Mouse (Mus musculus) C2C12 (cell line): ENCODE results near the gene Ap3d1. TPM values are rescaled to one million over a fixed set of nuclear protein-coding genes. Genes with fewer than 3 reads are reported as not detected.

Experiments used
- H3K27me3 ChIP-seq: one replicate; pipeline ENCODE4 v1.6.1; 2011; ENCODE audit not compliant: control insufficient read depth, insufficient read depth, insufficient read length
- H3K36me3 ChIP-seq: one replicate; pipeline ENCODE4 v1.6.1; 2011; ENCODE audit not compliant: control insufficient read depth, insufficient read depth
- H3K4me3 ChIP-seq: one replicate; pipeline ENCODE4 v1.5.1; 2011; ENCODE audit warnings: mild to moderate bottlenecking, control low read depth; ENCODE audit not compliant: poor library complexity, insufficient read depth, severe bottlenecking
- H3K79me2 ChIP-seq: one replicate; pipeline ENCODE4 v1.6.1; 2011; ENCODE audit not compliant: control insufficient read depth, insufficient read depth
- H3K79me3 ChIP-seq: one replicate; pipeline ENCODE4 v1.6.1; 2011; ENCODE audit warnings: low read depth, control low read depth
- H3ac ChIP-seq: one replicate; pipeline ENCODE3; 2011; ENCODE audit warnings: low read depth; ENCODE audit not compliant: control insufficient read depth, insufficient read length
- CEBPB ChIP-seq: IDR thresholded peaks from one replicate; pipeline ENCODE4 v1.6.1; 2011; ENCODE audit warnings: low read depth, mild to moderate bottlenecking, control low read depth, moderate library complexity
- CTCF ChIP-seq: IDR thresholded peaks from one replicate; pipeline ENCODE4 v1.5.1; 2011; ENCODE audit not compliant: control insufficient read depth, insufficient read depth, insufficient read length
- FOSL1 ChIP-seq: IDR thresholded peaks from one replicate; pipeline ENCODE4 v1.8.0; 2011; ENCODE audit warnings: mild to moderate bottlenecking, low read length; ENCODE audit not compliant: poor library complexity, insufficient read depth, severe bottlenecking
- MAX ChIP-seq: IDR thresholded peaks from one replicate; pipeline ENCODE4 v1.6.1; 2011; ENCODE audit warnings: mild to moderate bottlenecking, control low read depth
- MYOD1 ChIP-seq: IDR thresholded peaks from one replicate; pipeline ENCODE4 v1.6.1; 2011; ENCODE audit warnings: low read depth; ENCODE audit not compliant: control insufficient read depth, insufficient read length
- MYOG ChIP-seq: IDR thresholded peaks from one replicate; pipeline ENCODE4 v1.6.1; 2011; ENCODE audit not compliant: control insufficient read depth, insufficient read length; ENCODE audit errors: extremely low read depth
- USF1 ChIP-seq: IDR thresholded peaks from one replicate; pipeline ENCODE4 v1.6.1; 2011; ENCODE audit warnings: low read depth, mild to moderate bottlenecking, control low read depth, moderate library complexity
- polyA plus RNA-seq: library from polyadenylated mRNA; unstranded; fragments of >200 nt; fragmentation: generic; extraction: Trizol; gene quantifications from one replicate; pipeline ENCODE4 v1.2.1, GENCODE M21; 2012; ENCODE audit warnings: missing spikeins

Ap3d1 gene
- polyA plus RNA-seq, 1 experiment, result 51.3 TPM

DNA sequence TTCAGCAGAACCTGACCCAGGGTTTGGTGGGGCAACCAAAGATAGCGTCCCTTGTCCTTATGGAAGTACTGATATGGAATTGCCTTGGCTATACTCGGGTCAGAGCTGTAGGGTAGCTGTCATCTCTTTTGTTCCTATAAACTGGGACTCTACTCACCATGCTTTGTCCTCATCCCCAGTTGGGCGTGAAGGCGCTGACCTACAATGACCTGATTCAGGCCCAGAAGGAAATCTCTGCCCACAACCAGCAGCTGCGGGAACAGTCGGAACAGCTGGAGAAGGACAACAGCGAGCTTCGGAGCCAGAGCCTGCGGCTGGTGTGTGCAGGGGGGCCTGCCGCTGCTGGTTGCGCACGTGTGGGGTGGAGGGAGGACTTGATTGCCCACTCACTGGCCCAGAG is 42.8 kb upstream of the Ap3d1 start:
- Histone ChIP-seq H3K79me2 (no peaks in the 10 kb centered on the region), H3K27me3 (no peaks in the 10 kb centered on the region), H3K79me3 (no peaks in the 10 kb centered on the region), H3K36me3 (peaks cover 88% of the 10 kb centered on the region), H3ac (no peak overlapping the region), H3K4me3 (no peak overlapping the region)
- TF ChIP-seq MAX (no peak), USF1 (no peak), FOSL1 (no peak), MYOG (no peak), CEBPB (no peak)

DNA sequence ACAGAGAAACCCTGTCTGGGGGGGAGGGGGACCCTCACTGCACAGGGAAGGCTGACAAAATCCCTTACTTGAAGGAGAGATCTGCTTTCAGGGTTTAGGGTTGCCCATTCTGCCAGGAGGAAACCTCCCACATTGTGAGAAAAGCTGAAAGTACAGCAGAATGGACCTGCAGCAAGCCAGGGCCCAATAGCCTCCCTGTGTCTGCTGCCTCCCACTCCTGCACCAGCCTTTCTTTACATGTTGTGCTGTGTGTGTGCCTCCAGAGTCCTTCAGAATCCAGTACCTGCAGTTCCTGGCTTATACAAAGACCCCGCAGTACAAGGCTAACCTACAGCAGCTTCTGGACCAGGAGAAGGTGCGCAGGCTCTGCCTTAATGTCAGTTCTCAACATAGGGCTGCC is 42.2 kb upstream of the Ap3d1 start:
- Histone ChIP-seq H3K79me2 (no peaks in the 10 kb centered on the region), H3ac (no peak overlapping the region), H3K36me3 (peaks cover 94% of the 10 kb centered on the region), H3K79me3 (no peaks in the 10 kb centered on the region), H3K27me3 (no peaks in the 10 kb centered on the region), H3K4me3 (no peak overlapping the region)
- no peak for TF ChIP-seq CTCF
- TF ChIP-seq FOSL1, result no peak
- TF ChIP-seq MYOD1, result no peak
- no peak for TF ChIP-seq MYOG
- no peak for TF ChIP-seq USF1
- TF ChIP-seq MAX, result no peak
- TF ChIP-seq CEBPB, result no peak

GRCm38 (mm10) chr10:80779565-80779964 is 37.5 kb upstream of the Ap3d1 start:
- H3K27me3 ChIP-seq, result no peaks in the 10 kb centered on the region
- peaks cover 10% of the 10 kb centered on the region for H3K79me3 ChIP-seq
- peaks cover 26% of the 10 kb centered on the region for H3K79me2 ChIP-seq
- TF ChIP-seq MAX (no peak), MYOD1 (no peak), CTCF (no peak), CEBPB (no peak), MYOG (no peak), USF1 (no peak), FOSL1 (no peak)
- no peak overlapping the region for H3ac ChIP-seq
- H3K4me3 ChIP-seq, result no peak overlapping the region
- peaks cover 96% of the 10 kb centered on the region for H3K36me3 ChIP-seq

GRCm38 (mm10) chr10:80777123-80777522 is 35.1 kb upstream of the Ap3d1 start:
- H3K27me3 ChIP-seq, result no peaks in the 10 kb centered on the region
- no peak overlapping the region for H3ac ChIP-seq
- H3K79me3 ChIP-seq, result peaks cover 10% of the 10 kb centered on the region
- peaks cover 27% of the 10 kb centered on the region for H3K79me2 ChIP-seq
- H3K4me3 ChIP-seq, result no peak overlapping the region
- peaks cover 99% of the 10 kb centered on the region for H3K36me3 ChIP-seq
- TF ChIP-seq MYOG (no peak), CTCF (no peak), FOSL1 (no peak), MAX (no peak), MYOD1 (no peak), USF1 (no peak), CEBPB (no peak)

DNA sequence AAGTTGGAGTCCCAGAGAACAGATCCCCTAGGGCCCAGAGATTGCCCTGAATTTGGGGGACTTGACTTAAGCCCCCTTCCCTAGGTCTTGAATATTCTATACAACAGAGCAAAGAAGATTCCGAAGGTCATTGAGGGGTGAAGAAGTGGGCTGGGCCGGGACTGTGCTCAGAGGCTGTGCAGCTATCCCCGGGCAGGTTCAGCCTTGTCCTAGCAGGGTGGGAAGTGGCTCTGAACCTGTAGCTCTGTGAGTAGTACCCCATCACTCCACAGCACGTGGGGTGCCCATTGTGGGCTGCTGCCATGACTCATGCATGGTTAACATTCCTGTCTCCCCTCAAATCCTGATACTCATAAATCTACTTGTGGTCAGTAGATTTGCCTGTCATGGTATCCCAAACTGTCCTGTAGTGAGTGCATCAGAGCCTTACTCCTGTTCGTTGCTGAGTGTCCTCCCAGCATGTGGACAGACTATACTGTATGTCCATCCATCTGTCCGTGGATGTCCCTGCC is 34.4 kb upstream of the Ap3d1 start:
- no peak overlapping the region for H3ac ChIP-seq
- no peak for TF ChIP-seq MAX
- peak; percentile 50 for TF ChIP-seq USF1
- peak; percentile 8 for TF ChIP-seq MYOD1
- TF ChIP-seq FOSL1, result peak; percentile 10
- no peak for TF ChIP-seq CEBPB
- no peak for TF ChIP-seq MYOG
- peaks cover 10% of the 10 kb centered on the region for H3K79me3 ChIP-seq
- peaks cover 99% of the 10 kb centered on the region for H3K36me3 ChIP-seq
- peaks cover 27% of the 10 kb centered on the region for H3K79me2 ChIP-seq
- H3K27me3 ChIP-seq, result no peaks in the 10 kb centered on the region
- H3K4me3 ChIP-seq, result no peak overlapping the region

- Histone ChIP-seq H3K27me3 (no peaks in the 10 kb centered on the region), H3K36me3 (peaks cover 99% of the 10 kb centered on the region), H3K79me2 (peaks cover 27% of the 10 kb centered on the region), H3K4me3 (no peak overlapping the region), H3K79me3 (peaks cover 10% of the 10 kb centered on the region), H3ac (no peak overlapping the region)
- TF ChIP-seq USF1, result no peak
- TF ChIP-seq MAX, result no peak
- no peak for TF ChIP-seq MYOG
- no peak for TF ChIP-seq CEBPB
- TF ChIP-seq MYOD1, result no peak
- TF ChIP-seq CTCF, result no peak
- no peak for TF ChIP-seq FOSL1
Measured at GRCm38 (mm10) chr10:80775731-80776130, 33.7 kb upstream of the Ap3d1 start.
